Mouse (Mus musculus) cerebellum, adult 8-10 months (tissue): ENCODE measurements around the gene Dennd4c.

ENCODE experiments used
- DNase-seq: peaks from one replicate; pipeline ENCODE4 v3.0.0; 2022

Gene Dennd4c

DNA sequence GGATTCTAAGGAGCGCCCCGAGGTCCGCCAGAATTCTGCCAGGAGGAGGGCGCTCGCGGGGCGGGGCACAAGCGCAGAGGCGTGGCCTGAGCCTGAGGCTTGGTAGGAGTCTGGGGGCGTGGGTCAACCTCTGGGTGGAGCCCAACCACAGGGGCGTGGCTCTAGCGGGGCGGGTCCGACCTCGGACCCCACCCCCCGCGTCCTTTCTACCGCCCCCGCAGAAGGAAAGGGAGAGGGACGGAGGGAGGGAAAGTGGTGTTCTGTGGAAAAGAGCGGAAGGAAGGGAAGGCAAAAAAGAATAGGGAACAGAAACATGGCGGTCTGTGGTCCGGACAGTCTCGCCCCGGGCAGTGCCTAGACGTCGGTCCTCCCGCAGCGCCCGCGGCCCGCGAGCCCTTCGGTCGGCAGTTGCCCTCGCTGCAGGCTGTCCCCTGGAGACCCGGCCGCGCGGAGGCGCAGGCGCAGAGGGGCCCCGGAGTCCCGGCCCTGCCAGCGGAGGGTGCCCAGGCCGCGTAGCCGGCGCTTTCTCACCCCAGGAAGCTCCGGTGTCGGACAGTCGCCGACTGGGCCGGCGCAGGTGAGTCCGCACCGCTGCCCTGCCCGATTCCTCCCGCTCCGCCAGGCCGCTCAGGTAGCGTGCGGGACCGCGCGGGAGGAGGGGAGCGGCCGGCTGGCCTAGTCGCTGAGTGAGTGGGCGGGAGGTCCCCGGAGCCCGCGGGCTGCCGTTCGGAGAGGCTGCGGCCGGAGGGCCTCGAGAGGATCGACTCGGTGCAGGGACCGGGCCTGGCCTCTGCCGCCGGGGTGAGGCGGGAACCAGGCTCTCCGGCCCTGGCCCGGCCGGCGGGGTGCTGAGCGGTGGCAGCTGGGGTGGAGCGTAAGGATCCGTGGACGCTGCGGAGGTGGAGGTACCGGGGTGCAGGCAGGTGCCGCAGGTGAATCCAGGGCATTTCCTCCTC, at the start of gene Dennd4c:
Gene Dennd4c, plus strand, starts transcription at position 220 of the 956 bp plus-strand sequence.
- peak; percentile 89 for DNase-seq

DNA sequence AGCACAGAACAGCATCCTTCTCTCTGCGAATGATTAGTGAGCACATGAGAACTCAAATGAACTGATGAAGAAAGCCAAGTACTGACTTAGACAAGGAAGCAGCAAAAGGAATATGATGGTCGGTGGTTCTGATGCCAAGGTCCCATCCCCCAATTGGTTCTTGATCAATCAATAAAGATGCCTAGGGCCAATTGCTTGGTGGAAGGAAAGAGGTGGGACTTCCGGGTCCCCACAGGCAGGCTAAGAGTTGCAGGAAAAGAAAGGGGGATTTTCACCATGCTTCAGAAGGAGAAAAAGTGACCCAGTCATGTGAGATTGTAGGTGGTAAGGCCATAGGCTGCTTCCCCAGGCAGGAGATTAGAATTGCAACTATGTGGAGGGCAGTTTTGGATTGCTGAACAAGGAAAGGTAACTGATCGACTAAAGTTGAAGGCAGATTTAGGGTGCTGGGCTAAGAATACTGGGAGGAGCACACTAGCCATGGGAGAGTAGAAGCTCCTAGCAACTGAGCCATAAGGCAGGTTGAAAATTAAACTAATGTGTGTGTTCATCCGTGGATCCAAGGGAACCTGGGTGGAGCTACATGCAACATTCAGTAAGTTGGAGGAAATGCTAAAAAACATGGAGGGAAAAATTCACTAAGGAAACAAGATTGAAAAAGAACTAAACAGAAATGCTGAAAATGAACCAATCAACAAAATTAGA, 49.0 kb upstream of the Dennd4c start:
- no peak for DNase-seq

DNA sequence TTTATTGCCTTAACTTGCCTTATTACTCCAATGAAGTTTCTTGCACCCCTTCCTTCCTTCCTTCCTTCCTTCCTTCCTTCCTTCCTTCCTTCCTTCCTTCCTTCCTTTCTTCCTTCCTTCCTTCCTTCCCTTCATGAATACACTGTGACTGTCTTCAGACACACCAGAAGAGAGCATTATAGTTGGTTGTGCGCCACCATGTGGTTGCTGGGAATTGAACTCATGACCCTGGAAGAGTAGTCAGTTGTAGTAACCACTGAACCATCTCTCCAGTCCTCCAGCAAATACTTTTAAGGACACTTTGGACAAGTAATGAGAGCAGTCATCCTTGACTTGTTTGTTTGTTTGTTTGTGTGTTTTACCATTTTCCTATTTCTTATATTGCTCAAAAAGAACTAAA, 39.6 kb upstream of the Dennd4c start:
- DNase-seq: no peak

DNA sequence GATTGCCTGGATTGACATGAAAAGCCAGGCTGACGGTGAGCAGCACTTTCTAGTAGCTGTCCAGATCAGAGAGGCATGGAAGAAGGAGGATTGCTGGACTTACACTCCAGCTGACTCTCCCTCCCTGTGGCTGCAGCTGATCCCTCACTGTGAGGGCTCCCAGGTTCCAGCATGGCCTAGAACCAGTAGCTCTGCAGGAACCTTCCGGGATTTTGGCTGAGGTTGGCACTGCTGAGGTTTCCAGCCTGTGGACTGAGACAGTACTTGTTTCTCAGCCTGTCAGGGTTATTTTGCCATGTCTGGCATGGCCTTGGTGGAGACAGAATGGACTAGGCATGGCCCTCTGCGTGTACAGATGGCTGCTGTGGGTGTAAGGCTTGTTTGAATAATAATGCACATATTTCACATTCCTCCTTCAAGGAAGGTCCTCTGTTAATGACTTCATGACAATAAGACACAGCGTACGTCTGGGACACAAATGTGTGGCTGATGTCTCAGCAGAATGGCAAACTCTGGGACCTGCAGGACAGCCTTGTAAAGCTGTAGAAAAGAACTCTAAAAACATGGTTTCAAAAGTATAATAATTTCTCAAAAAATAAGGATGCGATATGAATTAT, 38.2 kb upstream of the Dennd4c start:
- peak; percentile 68 for DNase-seq

DNA sequence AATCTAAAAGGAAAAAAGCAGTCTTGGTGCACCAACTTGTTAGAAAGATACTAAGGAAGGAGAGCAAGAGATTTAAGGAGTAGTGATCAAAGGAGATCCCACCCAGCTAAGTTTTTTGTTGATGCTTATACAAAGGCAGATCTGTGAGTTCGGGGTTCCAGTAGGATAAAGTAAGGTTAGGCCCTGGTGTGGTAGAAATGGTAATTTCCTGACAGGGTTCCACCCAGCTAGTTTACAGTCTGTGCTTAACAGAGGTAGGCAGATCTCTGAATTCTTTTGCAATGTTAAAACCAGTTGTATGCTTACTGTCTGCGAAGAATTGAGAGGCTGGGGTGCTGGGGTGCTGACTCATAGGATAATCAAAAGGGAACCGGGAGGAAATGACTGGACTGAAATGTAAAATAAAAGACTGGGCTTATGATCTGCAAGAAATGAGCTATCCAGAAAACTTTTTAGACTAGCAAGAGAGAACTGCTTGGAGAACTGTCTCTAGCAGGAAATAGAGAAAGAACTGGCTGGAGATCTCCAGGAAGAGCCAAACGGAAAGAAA, 37.6 kb upstream of the Dennd4c start:
- DNase-seq: no peak

DNA sequence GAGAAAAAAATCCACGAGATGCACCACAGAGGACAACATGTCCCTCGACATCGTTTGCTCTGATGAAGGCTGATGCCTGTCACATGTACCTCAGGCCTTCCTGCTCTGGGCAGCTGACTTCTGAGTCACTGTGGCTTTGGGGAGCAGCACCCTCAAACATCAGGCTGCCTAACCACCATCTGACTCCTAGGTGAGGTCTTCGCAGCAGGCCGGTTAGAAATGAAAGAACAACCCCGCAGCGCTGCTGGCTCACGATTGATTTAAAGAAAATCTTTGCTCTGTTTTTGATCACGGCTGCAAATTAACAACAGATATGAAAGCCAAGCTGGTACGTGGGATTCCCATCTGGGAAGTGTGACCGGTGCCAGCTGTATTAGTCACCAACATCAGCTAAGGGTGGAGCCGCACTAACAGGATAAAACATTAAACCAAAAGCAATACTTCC, 35.6 kb upstream of the Dennd4c start:
- DNase-seq: no peak

DNA sequence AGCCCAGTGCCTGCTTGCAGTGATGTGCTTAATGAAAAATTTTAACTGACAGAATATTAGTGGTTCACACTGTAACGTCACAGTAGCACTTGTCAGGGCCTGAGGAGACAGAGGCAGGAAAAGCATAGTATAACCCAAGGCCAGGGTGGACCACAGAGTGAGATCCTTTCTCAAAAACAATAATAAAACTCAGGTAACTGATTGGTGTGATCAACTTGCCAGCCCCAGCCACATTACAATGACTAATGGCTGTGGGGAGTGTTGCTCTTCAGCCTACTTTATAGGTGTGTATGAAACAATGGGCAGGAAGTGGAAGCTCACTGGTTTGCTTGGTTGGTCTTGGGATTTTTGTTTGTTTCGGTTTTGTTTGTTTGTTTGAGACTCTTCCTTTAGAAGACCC, 34.8 kb upstream of the Dennd4c start:
- DNase-seq: no peak

DNA sequence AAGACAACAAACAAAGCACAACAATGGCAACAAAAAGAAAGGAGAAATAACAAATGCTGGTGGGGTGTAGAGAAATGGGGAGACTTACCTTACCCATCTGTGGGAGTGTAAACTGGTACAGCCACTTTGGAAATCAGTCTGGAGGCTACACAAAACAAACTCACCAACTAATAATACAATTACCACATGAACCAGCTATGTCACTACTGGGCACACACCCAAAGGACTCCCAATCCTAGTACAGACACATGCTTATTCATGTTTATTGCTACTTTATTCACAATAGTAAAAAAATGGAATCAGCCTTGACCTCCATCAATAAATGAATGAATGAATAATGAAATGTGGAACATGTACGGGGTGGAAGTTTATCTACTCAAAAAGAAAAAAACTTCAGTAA, 33.0 kb upstream of the Dennd4c start:
- no peak for DNase-seq

DNA sequence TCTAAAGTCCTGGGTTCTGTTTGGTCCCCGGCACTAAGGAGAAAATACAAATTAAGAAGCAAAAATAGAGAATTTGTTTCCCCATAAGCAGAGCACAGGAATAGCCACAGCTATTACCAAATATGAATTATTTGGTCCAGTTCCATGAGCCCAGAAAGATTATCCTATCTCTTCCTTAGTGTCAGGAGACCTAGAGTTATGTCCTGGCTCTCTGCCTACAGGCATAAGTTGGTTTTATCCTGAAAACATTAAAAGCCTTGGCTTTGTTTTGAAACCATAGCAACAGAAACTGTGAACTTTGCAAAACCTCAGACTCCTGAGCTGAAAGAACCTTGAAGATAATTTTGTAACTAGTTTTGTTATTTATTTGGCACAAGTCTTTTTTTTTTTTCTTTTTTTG, 31.2 kb upstream of the Dennd4c start:
- no peak for DNase-seq

DNA sequence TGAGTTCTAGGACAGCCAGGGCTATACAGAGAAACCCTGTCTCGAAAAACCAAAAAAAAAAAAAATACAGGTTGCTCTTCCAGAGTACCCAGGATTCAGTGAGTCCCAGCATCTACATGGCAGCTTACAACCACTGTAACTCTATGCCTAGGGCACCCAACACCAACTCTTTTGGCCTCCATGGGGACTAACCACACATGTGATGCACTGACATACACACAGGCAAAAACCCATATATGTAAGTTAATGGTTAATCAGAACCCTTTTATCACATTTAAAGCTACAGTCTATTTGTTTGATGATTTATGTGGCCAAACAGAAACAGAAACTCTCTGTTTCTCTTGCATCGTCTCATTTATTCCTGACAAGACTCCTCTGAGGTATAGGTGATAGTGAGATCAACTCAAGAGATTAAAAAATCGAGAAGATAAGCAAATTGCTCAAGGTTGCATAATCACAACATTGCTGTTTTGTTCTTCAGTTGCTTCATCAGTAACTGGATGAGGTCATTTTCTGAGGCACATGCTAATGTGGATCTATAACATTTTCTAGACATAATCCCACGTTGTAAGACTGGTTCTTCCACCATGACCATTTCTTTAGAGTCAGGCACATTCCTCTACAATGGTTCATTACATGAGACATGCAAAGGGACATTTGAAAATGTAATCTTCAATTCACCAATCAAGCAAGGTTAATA, 29.3 kb upstream of the Dennd4c start:
- DNase-seq: no peak

DNA sequence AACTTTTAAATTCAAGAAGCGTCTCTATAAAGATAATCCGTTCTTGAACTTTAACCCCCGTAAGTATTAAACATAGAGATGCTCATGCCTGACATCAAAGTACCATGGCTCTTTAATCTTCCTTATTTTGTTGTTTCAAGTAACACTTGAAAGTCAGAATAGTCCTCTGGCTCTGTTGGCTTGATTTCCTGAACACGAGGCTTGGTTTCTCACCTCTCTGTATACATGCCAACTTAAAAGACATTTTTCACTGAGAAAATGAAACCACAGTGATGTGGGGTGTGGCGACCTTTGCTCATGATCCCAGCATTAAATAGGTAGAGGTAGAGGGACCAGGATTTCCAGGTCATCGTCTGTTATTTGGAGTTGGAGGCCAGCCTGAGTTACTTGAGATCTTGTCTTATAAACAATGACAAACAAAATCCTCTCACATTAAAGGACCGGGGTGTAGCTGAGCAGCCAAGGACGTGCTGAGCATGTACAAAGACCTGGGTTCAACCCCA, 26.4 kb upstream of the Dennd4c start:
- DNase-seq: no peak

DNA sequence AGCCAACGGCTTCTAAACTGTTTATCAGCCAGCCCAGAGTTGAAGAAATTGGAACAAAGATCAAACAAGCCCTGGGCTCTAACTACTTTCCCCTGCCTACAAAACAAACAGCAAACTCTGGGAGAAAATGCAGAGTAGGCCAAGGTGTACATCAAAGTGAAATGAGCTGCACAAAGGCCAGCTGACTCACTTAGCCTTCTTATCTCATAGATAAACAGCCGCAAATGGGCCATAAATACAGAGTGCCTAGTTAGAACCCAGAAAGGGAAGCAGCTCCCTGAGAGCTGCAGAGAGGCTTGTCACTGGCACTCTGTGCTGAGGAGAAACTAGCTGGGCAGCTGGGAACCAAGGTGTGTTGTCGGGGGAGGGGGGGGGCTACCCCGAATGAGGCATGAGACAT, 23.2 kb upstream of the Dennd4c start:
- no peak for DNase-seq

DNA sequence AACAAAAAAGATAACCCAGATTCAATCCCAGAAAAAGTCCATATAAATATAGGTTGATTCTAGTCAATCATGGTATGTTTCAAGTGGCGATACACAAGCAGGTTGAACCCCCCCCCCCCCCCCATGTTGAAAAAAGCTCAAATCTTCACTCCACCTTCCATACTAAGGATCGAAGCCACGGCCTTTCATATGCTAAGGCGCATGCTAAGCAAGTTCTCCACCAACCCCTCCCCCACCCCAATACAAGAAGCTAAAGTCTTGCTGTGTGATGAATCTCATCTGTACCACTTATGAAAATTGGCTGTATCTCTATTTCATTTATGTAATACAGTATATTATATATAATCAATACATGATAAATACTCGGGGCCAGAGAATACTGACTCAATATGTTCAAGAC, 22.2 kb upstream of the Dennd4c start:
- no peak for DNase-seq

DNA sequence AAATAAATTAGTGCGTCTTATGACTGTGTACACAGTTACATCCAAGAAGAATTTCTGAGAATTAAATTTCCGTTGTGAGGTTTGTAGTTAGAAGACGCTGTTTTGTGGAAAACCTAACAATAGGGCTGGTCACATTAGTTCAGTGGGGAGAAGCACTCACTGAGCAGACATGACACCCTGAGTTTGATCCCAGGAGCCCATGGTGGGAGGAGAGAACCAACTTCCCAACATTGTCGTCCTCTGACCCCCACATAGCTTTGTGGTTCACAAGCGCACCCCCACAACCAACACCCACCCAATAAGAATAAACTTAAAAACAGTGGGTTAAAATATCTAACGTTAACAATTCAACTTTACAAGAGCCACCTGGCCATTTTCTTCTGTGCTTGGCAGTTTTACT, 18.5 kb upstream of the Dennd4c start:
- DNase-seq: no peak

DNA sequence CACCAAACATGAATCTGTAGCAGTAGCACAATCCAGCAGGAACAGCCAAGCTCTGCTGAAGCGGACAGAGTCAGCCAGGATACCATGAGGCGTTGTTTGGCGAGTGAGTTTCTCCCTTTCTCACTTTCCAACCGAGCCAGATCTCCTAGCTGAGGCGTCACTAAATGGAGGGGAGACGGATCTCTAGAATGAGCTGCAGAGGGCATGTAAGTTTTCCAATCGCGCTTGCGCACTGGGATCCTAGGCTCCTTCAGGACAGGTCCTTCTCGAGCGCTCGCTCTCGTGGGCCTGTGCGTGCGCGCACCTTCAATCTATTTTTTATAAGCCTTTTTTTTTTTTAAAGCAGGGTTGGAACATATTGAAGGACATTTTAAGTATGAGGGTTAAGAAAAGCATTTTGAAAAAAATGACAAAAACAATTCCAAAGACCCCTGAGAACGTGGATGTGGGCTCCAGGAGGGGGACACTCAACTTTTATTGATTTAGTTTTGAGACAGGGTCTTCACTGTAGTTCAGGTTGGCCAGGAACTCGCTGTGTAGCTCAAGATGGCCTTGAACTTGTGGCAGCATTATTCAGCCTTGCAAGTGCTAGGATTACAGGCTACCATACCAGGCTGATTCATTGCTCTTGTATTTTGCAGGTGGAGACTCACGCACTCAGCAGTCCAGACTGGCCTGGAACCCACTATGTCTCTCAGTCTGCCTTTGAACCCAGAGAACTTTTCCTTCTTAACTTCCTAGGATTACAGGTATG, 14.1 kb upstream of the Dennd4c start:
- DNase-seq: no peak

DNA sequence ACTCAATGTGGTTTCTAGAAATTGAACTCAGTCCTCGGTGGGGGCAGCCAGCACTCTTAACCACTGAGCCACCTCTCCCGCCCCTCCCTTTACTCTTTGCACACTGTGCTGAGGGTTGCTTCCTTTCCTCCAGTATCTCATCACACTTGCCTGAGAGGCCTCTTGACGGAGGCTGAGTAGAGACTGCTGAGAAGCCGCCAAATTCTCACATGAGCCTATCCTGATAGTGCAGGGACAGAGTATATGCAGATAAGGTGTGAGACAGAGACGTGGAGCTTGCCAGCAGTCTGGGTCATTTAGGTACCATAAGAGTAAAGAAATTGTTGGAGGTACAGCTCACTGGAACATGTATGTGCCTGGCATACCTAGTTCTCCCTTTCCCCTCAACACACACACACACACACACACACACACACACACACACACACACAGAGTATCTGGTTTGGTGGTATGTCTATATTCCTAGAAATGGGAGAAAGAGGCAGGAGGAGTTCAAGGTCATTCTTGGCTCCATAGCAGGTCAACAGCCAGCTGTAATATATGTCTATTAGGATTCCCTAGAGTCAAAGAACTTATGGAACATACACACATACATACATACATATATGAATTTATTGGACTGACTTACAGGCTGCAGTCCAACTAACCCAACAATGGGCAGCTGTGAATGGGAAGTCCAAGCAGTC, 8.9 kb upstream of the Dennd4c start:
- no peak for DNase-seq

DNA sequence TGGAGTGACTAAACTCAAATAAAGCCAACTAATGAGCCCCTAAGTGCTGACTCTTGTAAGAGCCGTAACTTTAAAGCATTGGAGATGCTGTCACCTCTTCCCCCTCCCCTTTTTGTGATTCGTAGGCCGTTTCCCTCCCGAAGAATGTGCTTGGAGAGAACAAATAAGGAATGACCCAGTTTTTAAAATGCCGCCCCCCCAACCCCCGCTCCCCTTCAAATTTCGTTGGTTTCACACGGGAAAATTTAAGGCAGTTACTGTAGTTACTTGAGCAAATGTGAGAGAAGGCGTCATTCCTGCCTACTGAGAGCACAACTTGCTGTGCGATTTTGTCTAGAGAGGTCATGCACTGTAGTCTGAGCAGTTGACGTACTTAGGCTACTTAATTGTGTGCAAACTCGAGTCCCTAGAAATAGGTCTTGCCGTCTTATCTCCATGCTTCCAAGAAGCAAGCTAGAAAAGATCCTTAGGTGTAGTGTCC, 1.0 kb downstream of the Dennd4c start:
- peak; percentile 21 for DNase-seq

DNA sequence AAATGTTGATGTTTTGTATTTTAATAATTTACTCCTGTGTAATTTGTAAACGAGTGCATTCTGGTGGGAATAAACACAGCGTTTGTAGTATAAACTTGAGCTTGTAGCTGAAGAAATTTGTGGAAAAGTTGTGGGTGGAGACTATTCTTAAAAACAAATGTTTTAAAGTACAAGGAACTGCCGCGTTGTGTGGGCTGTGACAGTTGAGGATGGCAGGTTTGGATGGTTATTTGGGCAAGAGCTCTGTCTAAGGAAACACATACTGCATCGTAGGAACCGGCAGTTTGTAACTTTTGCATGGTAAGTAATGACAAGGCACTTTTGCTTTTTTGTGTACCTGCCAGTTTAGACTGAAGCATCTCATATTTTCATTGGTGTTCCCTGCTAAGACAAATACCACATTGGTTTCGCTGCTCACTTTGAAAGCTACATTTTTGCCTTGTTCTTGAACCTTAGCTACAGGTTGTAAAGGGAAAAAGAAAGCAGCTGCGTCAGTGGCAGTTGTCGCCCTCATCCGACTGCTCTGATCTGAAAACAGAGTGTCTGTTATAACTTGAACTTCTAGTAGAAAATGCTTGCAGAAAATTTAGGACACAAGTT, 2.1 kb downstream of the Dennd4c start:
- DNase-seq: no peak

DNA sequence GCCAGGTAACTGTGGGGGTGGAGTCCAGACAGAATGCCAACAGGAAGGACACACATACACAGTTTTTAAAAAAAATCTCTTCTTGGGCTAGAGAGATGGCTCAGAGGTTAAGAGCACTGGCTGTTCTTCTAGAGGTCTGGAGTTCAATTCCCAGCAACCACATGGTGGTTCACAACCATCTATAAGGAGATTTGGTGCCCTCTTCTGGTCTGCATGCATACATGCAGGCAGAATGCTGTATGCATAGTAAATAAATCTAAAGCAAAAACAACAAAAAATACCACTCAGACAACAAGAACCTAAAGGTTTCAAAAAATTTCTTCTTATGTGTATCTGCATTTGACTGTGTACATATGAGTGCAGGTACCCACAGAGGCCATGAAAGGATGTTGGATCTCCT, 16.0 kb downstream of the Dennd4c start:
- DNase-seq: no peak

DNA sequence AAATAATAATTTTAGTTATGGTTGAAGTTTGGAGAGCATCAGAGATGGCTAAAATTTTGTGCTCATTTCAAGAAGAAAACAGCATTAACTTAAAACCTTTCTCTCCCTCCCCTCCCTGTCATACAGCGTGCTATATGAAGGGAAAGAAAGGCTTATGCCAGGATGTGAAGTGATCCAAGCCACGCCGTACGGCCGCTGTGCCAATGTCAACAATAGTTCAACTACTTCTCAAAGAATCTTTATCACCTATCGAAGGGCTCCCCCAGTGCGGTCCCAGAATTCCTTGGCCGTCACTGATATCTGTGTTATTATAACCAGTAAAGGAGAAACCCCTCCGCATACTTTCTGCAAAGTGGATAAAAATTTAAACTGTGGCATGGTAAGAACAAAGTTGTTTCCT, 29.2 kb downstream of the Dennd4c start:
- DNase-seq: no peak

DNA sequence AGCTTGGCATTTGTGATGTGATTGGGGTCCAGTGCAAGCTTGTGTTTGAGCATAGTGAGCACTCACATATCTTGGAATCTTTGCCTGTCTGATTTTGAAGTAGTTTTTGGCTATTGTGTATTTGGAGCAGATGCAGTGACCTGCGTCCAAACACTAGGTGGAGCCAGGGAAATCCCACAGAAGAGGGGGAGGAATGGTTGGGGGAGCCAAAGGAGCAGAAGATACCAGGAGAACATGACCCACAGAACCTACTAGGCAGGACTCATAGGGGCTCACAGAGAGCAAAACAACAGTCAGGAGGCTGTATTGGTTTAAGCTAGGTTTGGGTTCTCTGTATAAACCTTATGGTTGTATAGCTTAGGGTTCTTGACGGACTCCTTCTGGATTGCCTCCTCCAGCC, 62.2 kb downstream of the Dennd4c start:
- no peak for DNase-seq
